Mouse (Mus musculus): ENCODE measurements at regions not wholly inside any gene's neighbourhood (a gene's known extent, or its start where the extent isn't known, plus 50 kb on each side); places are given as distances from the start of the nearest gene placed in this dataset.
"Not testable (repeated sequence)": the region's sequence is repeated elsewhere in the genome, so short reads cannot be mapped to it uniquely, and the experiment has no call there.

- 84% methylated on average over 2 of the region's 2 CpGs for WGBS
- H3K27me3 ChIP-seq (ENCODE audit: control insufficient read depth, insufficient read depth, low read length); H3K36me3 ChIP-seq (ENCODE audit: control insufficient read depth, insufficient read depth, low read length); H3K9ac ChIP-seq (ENCODE audit: low read length); H3K27ac ChIP-seq (ENCODE audit: low read depth, low read length); H3K9me3 ChIP-seq (ENCODE audit: control insufficient read depth, low read length); H3K4me3 ChIP-seq (ENCODE audit: low read depth, low read length); H3K4me1 ChIP-seq (replicated peaks; ENCODE audit: control insufficient read depth, insufficient read depth, low read length); ATAC-seq (replicated peaks; ENCODE audit: low FRiP score); DNase-seq (ENCODE audit: low spot score); H3K4me2 ChIP-seq (ENCODE audit: low read depth, low read length, severe bottlenecking): not testable (repeated sequence)
Measured at GRCm38 (mm10) chr14:86017611-86018010, 1123.4 kb downstream of the Diaph3 start.
